Mouse (Mus musculus) ES-E14 (cell line): ENCODE results near the gene Znrf4.

Experiments used
- CHD2 ChIP-seq: IDR thresholded peaks from 2 replicates; pipeline ENCODE4 v1.6.1; 2014; ENCODE audit warnings: mild to moderate bottlenecking, low read depth, low read length, inconsistent platforms
- MAFK ChIP-seq: IDR thresholded peaks from 2 replicates; pipeline ENCODE4 v1.6.1; 2014; ENCODE audit warnings: mild to moderate bottlenecking, low read depth, low read length, inconsistent platforms; ENCODE audit not compliant: insufficient read depth

- TF ChIP-seq MAFK (no peak), CHD2 (no peak)
These were observed 47.9 kb upstream of the Znrf4 start for GRCm38 (mm10) chr17:56560131-56560530.
